Mouse (Mus musculus) ovary, postnatal 36 days (tissue): ENCODE results near the gene Fam149b.
"Not testable (repeated sequence)": the region's sequence is repeated elsewhere in the genome, so short reads cannot be mapped to it uniquely, and the experiment has no call there.

Source experiments
- DNase-seq: peaks from one replicate; pipeline ENCODE4 v3.0.0; 2022; ENCODE audit warnings: low spot score, mixed read lengths

Fam149b gene

GRCm38 (mm10) chr14:20347991-20348541 is at the start of gene Fam149b, which contains the start of gene Ecd:
Gene Fam149b (plus strand): TSS chr14:20348162.
Gene Ecd (minus strand): TSS chr14:20348121.
- peak; percentile 90 for DNase-seq

- not testable (repeated sequence) for DNase-seq
These were observed 42.9 kb upstream of the Fam149b start for GRCm38 (mm10) chr14:20305085-20305484.

DNA sequence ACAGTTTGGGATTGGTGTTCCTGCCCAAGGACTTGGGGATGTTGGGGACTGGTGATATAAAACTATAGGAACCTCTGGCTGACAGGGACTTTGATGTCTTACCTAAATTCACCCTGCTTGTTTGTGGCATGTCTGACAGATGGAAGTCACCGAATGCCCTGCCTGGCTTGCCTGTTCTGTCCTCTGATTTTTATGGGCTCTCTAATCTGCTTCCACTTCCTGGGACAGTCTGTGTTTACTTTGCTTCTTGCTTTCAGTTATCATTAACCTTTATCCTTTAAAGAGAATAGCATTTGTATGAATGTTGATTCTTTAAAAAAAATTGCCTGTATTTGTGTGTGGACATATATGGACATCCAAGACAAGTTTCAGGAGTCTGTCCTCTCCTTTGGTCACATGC is 32.8 kb upstream of the Fam149b start:
- no peak for DNase-seq

GRCm38 (mm10) chr14:20319420-20319819 is 28.5 kb upstream of the Fam149b start:
- DNase-seq = peak; percentile 12

- DNase-seq = no peak
These were observed 23.8 kb upstream of the Fam149b start for GRCm38 (mm10) chr14:20324196-20324595.

DNA sequence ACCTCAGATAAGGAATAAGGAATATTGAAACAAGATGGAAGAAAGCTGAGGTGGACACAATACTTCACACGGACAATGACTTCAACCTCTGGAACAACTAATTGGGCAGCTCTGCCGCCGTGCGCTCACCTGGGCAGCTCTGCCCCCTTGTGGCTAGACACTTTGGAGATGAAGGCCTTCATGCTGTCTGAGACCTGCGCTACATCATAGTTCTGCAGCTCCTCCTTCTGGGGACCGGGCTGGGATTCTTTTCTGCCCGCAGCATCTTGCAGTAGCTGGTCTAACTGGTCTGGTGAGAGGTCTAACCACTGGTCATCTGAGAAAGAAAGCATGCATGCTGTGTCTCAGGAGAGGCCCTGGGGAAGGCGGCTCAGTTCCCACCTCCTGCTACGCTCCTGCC is 19.5 kb upstream of the Fam149b start:
- DNase-seq = peak; percentile 15

GRCm38 (mm10) chr14:20331316-20331715 is 16.6 kb upstream of the Fam149b start:
- no peak for DNase-seq

- DNase-seq = no peak
These were observed 8.5 kb upstream of the Fam149b start for GRCm38 (mm10) chr14:20339415-20339814.

DNA sequence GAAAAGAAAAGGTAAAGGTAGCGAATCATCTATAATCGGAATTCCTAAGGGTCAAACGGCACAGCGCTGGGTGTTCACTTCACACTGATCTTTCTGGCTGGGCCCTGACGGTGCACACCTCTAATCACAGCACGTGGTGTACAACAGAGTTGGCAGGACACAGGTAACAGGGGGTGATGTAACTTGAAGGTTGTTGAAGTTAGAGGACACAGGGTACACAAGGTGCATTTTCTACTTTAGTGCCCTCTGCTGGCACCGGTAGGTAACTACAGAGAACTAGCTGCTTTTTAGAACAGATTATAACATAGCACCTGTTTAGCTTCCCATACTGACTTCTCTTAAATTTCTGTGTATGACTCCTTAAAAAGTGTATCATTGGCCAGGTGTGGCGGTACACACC is 7.8 kb upstream of the Fam149b start:
- no peak for DNase-seq

GRCm38 (mm10) chr14:20340866-20341265 is 7.1 kb upstream of the Fam149b start:
- DNase-seq = no peak

GRCm38 (mm10) chr14:20345885-20346284 is 2.1 kb upstream of the Fam149b start:
- DNase-seq = no peak

- DNase-seq = no peak
These were observed 446 bp upstream of the Fam149b start for GRCm38 (mm10) chr14:20347441-20347990.

DNA sequence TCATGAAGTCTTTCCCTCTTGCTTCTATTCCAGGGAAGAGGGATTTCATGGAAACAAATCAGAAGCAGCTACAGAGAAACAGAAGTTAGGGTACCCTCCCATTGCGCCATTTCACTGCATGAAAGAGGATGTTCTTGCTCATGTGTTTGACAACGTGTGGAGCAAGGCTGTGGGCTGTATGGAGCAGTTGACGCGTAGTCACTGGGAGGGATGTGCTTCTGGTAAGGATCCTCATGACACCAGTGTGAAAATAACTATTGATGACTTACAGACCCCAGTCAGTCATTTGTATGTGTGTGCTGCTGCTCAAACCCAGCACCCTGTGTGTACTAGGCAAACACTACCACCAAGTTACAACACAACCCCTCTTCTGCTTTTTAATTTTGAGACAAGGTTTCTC is 15.3 kb downstream of the Fam149b start:
- DNase-seq = no peak

- DNase-seq = no peak
These were observed 20.3 kb downstream of the Fam149b start for GRCm38 (mm10) chr14:20368271-20368670.

DNA sequence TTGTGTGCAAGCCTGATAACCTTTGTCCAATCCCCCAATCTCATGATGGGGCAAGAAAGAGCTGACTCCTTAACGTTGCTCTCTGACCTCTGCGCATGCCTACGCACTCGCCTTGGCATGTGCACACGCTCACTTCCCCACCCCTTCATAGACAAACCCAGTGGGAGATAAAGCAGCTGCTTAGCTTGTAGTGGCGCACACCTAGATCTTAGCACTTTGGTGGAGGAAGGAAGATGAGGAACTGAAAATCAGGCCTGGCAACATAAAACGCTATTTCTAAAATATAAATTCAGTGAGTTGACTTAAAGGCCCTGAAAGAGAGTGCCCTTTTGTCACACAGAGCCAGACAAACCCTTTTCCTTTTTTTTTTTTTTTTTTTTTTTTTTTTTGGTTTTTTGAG is 22.8 kb downstream of the Fam149b start:
- no peak for DNase-seq

DNA sequence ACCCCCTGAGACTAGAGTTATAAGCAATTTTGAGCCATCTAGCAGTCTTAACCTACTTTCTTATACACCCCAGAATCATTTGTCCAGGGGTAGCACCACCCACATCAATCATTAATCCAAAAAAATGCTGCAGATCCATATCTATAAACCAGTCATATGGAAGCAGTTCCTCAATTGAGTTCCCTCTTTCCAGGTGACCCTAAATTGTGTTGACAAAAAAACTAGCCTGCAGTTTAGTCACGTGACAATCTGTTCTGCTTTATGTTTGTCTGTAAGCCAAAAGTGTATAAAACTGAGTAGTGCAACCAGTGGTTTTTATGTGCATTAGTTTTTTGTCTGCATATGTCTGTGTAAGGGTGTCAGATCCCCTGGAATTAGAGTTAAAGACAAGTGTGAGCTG is 23.9 kb downstream of the Fam149b start:
- DNase-seq = no peak

DNA sequence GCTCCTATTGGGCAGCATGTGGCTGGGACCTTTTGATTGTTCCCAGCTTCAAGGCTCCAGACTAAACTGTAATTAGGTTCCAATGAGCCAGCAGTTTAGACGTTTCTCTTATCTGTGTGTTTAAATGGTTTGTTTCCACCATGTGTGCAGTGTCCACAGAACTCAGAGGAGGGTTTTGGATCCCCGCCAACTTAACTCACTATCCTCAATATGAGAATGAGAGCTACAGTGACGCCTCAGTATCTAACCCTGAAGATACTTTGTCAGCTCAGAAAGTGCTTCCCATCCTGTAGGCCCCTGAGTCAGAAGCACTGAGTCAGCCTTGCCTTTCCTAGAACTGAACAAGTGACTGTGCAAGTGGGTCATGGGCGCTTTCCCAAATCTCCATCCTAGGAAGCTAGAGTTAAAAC is 29.2 kb downstream of the Fam149b start:
- DNase-seq = no peak

DNA sequence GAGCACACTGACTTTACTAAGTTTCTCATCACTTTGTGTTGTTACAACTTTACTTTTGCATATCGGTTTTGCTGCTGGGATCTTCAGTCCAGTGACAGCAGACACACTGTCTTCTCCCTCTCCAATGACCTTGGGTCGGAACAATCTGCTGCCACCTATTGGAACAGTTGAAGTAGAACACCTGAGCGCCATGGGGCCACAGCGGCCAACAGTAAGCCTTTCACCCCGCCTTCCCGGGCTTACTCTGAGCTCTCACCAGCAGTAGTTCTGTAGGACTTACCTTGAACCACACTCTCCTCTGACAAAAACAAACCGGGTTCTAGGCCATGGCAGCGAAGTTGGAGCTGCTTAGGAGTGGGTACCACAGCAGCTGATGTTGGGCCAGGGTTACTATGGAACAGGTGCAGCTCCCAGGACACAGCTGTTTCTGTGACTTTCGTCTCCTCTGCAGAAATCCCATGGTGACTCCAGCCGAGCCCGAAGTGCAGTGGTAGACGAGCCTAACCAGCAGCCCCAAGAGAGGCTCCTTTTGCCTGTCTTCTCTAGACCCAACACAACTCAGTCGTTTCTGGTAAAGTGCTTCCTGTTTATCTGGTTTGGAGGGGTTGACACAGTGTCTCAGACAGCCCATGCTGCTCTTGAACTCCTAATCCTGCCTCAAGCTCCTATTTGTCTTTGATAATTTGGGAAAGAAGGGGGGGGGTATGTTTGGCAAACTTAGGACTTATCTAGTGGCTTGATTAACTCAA is 30.5 kb downstream of the Fam149b start:
- DNase-seq = peak; percentile 43

DNA sequence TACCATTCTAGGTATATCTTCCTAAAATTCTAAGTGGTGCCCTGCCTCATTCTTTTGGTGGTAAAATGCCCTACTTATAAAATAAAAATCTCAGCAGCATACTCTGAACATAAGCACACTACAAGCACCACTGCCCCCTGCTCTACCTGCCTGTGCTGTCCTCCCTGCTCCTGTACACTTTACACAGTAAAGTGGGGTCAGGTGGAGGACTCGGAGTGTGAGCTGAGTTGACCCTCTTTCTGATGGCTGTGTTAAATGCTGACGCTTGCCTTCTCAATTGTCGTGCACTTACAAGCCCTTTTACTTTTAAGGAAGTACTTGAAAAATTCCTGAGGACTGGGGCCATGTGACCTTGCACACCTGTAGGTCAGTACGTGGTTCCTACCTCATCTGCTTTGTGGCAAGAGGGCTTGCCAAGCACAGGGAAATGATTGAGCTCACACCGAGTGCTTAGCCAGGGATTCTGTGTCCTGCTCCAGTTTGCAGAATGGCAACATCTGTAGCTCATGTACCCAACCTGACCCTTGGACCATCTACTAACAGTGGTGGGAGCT is 31.2 kb downstream of the Fam149b start:
- no peak for DNase-seq

DNA sequence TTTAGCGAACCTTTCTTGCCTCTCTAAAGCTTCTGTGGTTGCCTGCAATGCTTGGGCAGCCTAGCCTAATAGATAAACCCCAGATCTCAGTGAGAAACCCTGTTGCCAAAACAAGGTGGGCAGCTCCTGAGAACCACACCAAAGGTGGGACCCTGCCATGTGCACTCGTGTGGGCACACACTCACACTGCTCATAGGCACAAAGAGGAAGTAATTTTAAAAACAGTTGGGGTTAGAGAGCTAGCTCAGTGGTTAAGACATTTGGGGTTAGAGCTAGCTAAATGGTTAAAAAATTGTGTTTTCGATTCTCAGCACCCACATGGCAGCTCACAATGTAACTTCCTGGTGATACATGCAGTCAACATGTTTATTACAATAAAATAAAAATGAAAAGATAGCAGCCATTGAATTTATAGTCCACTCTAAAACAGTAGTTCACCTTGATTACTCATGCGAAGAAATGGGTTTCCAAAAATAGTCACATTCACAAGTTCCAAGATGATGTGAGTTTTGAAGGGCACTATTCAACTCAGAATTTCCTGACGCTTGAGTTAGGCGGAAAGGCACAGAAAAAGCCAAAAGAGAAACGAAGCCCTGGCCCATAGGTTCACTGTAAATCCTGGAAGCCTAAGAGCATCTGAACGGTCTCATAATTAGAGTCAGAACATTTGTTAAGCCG is 31.9 kb downstream of the Fam149b start:
- no peak for DNase-seq

- DNase-seq = peak; percentile 95
These were observed 40.6 kb downstream of the Fam149b start, which contains the start of gene Dnajc9 for GRCm38 (mm10) chr14:20388441-20389129. Gene Dnajc9 (minus strand): TSS chr14:20388910.
